Mouse (Mus musculus) limb, embryonic 12.5 days (tissue): ENCODE results near the gene Cdk9. TPM values are rescaled to one million over a fixed set of nuclear protein-coding genes. Genes with fewer than 3 reads are reported as not detected.

Source experiments
- ATAC-seq: fragments of 200-750 bp; cut with Nextera tagmentation; 2 replicates; pipeline ENCODE4 v1.8.0; 2017; ENCODE audit warnings: low read depth, moderate TSS enrichment; ENCODE audit not compliant: insufficient number of reproducible peaks, insufficient read depth, low FRiP score, low TSS enrichment
- H3K27ac ChIP-seq: fragments of 300-500 bp; sonication (generic); 2 replicates; pipeline ENCODE4 v1.5.1; 2016; ENCODE audit warnings: mild to moderate bottlenecking, moderate library complexity
- H3K27me3 ChIP-seq: fragments of 300-500 bp; sonication (generic); 2 replicates; pipeline ENCODE4 v1.6.1; 2016; ENCODE audit warnings: mild to moderate bottlenecking, moderate library complexity
- H3K36me3 ChIP-seq: fragments of 300-500 bp; sonication (generic); 2 replicates; pipeline ENCODE4 v1.6.1; 2016; ENCODE audit warnings: mild to moderate bottlenecking, moderate library complexity
- H3K4me1 ChIP-seq: fragments of 300-500 bp; sonication (generic); replicated peaks from 2 replicates; pipeline ENCODE4 v1.6.1; 2016
- H3K4me2 ChIP-seq: fragments of 300-500 bp; sonication (generic); 2 replicates; pipeline ENCODE4 v1.6.1; 2016; ENCODE audit warnings: mild to moderate bottlenecking, moderate library complexity
- H3K4me3 ChIP-seq: fragments of 300-500 bp; sonication (generic); replicated peaks from 2 replicates; pipeline ENCODE4 v1.5.1; 2016; ENCODE audit warnings: mild to moderate bottlenecking
- H3K9ac ChIP-seq: fragments of 300-500 bp; sonication (generic); replicated peaks from 2 replicates; pipeline ENCODE4 v1.6.1; 2016; ENCODE audit warnings: mild to moderate bottlenecking, moderate library complexity
- H3K9me3 ChIP-seq: fragments of 300-500 bp; sonication (generic); 2 replicates; pipeline ENCODE4 v1.6.1; 2016; ENCODE audit warnings: mild to moderate bottlenecking, moderate library complexity
- WGBS: fragments of 180-500 bp; shearing (Covaris S2); methylation state at CpG from one replicate; pipeline ENCODE4 v1.1.7; 2016; 5-methylcytosine and 5-hydroxymethylcytosine counted together
- polyA plus RNA-seq: library from polyadenylated mRNA; unstranded; fragments of >200 nt; fragmentation: Nextera tagmentation; extraction: Ambion mirVana; gene quantifications from 2 replicates; pipeline ENCODE4 v1.2.1, GENCODE M21; 2016

Cdk9 gene
- polyA plus RNA-seq, 1 experiment from 2014 or later = 136 TPM

DNA sequence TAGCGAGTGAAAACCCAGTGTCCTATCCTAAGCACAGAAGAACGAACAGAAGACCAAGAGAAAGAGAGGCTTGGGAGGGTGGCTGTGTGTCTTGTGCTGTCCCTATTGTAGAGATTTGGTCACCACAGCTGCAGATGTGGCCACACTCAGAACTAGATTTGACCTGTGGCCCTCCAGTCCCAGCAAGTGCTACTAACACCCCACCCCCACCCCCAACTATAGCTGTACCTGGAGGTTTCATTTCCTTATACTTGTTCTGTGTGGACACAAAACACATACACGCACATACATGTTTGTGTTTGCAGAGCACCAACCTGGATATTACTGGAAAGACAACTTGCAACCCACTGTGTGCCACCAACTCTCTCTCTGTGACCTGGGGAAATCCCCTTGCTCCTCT is 7.2 kb upstream of the Cdk9 start:
- Histone ChIP-seq H3K9me3 (no peaks in the 10 kb centered on the region), H3K27ac (no peak overlapping the region), H3K4me1 (peaks cover 8% of the 10 kb centered on the region), H3K27me3 (no peaks in the 10 kb centered on the region), H3K9ac (no peak overlapping the region), H3K4me3 (no peak overlapping the region), H3K4me2 (no peak overlapping the region), H3K36me3 (no peaks in the 10 kb centered on the region)
- ATAC-seq = no peak
- 85% methylated on average over 3 of the region's 3 CpGs for WGBS

- no peaks in the 10 kb centered on the region for H3K27me3 ChIP-seq
- no peak overlapping the region for H3K4me2 ChIP-seq
- 47% methylated on average over 9 of the region's 9 CpGs for WGBS
- H3K9ac ChIP-seq = no peak overlapping the region
- H3K4me1 ChIP-seq = peaks cover 14% of the 10 kb centered on the region
- no peak overlapping the region for H3K4me3 ChIP-seq
- H3K27ac ChIP-seq = peak overlapping the region; percentile 67
- ATAC-seq = peak; percentile 8; the same call in 1 of the 2 replicates
- H3K9me3 ChIP-seq = no peaks in the 10 kb centered on the region
- no peaks in the 10 kb centered on the region for H3K36me3 ChIP-seq
Measured at GRCm38 (mm10) chr2:32718761-32719160, 5.9 kb upstream of the Cdk9 start.

GRCm38 (mm10) chr2:32714987-32715425 is 2.1 kb upstream of the Cdk9 start:
- H3K9me3 ChIP-seq = no peaks in the 10 kb centered on the region
- no peak overlapping the region for H3K4me3 ChIP-seq
- peak overlapping the region; percentile 62; the same call in 1 of the 2 replicates for H3K27ac ChIP-seq
- 46% methylated on average over 4 of the region's 4 CpGs for WGBS
- H3K4me2 ChIP-seq = no peak overlapping the region
- no peak for ATAC-seq
- H3K9ac ChIP-seq = no peak overlapping the region; the same call in 1 of the 2 replicates
- H3K4me1 ChIP-seq = peaks cover 16% of the 10 kb centered on the region
- peaks cover 15% of the 10 kb centered on the region for H3K36me3 ChIP-seq
- H3K27me3 ChIP-seq = no peaks in the 10 kb centered on the region

DNA sequence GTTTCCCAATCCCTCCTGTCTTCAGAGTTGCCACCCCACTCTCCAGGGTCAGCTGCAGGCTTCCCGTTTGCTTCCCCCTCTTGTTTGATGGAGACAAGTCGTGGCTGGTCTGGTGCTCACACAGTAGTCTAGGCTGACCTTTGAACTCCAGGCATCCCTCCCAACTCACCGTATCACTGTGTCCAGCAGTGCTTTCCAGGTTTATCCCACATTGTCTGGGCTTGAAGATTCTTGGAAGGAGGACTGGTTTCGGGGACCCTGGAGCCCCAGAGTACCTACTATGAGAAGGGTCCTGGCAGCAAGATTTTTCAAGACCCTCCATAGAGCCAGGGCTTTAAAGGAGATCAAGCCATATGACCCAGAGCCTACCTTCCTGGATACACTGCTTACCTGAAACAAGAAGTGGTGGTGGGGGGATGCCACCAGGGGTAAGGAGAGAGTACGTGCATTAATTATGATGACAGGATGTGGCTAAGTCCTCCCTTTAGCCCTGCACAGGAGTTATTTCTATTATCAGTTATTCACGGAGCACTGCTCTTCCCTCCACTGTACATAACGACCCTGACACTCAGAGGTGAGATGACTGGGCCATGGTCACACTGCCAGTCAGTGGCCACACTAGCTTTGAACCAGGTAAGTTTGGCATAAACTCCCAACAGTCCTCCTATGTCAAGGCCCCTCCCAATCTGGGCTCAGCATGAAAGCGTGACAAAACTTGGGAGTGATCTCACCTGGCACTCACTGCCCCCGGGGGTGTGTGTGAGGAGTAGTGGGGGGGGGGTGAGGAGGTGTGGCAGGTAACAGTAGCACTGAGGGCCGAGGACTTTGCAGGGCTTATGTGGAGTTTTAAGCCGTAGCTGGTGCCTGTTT is 1.5 kb upstream of the Cdk9 start:
- H3K9ac ChIP-seq = no peak overlapping the region
- H3K36me3 ChIP-seq = peaks cover 22% of the 10 kb centered on the region
- 47% methylated on average over 11 of the region's 11 CpGs for WGBS
- no peak for ATAC-seq
- H3K4me1 ChIP-seq = peaks cover 16% of the 10 kb centered on the region
- peak overlapping the region; percentile 98 for H3K27ac ChIP-seq
- H3K4me3 ChIP-seq = peak overlapping the region; percentile 89; the same call in 1 of the 2 replicates
- H3K27me3 ChIP-seq = no peaks in the 10 kb centered on the region
- no peaks in the 10 kb centered on the region for H3K9me3 ChIP-seq
- H3K4me2 ChIP-seq = peak overlapping the region; percentile 87

DNA sequence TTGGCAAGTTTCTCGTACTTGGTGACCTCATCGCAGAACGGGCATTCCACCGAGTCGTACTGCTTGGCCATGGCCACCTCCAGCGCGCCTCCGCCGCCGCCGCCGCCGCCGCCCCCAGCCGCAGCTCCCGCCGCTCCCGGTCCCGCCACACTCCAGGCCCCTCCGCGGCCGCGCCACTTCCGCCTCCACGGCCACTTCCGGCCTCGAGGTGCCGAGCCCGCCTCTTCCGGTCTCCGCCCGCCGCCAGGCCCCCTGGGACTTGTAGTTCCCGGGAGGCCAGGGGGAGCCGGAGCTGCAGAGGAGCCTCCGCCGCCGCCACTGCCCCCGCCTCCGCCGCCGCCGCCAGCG is 316 bp downstream of the Cdk9 start:
- H3K27ac ChIP-seq = peak overlapping the region; percentile 98
- peak overlapping the region; percentile 89 for H3K4me3 ChIP-seq
- H3K4me2 ChIP-seq = peak overlapping the region; percentile 87
- no peaks in the 10 kb centered on the region for H3K27me3 ChIP-seq
- peak; percentile 82 for ATAC-seq
- no peaks in the 10 kb centered on the region for H3K9me3 ChIP-seq
- peaks cover 40% of the 10 kb centered on the region for H3K36me3 ChIP-seq
- 1% methylated on average over 29 of the region's 44 CpGs for WGBS
- H3K4me1 ChIP-seq = peaks cover 18% of the 10 kb centered on the region
- H3K9ac ChIP-seq = peak overlapping the region; percentile 90

DNA sequence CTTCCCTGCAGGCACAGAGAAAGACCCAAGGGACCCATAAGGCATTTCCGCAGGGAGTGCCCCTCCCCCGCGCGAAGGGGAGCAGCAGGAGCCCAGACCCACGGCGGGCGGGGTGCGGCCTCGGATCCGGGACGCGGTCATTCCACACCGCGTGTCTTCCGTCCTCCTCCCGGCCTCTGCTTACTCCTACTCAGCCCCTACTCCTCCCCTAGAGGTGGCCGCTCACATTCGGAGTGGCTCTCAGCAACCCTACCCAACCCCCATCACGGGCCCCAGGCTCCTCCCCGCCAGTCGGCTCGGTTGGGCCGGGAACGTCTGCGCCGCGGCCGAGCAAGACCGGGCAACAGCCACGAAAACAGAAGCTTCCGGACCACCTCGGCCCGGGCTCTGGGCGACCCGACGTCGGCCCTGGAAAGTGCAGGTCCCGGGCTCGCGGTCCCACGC is 746 bp downstream of the Cdk9 start:
- WGBS = under 1% methylated on average over 41 of the region's 41 CpGs
- Histone ChIP-seq H3K27ac (peak overlapping the region; percentile 98), H3K9ac (peak overlapping the region; percentile 90), H3K27me3 (no peaks in the 10 kb centered on the region), H3K9me3 (no peaks in the 10 kb centered on the region), H3K36me3 (peaks cover 44% of the 10 kb centered on the region), H3K4me1 (peaks cover 18% of the 10 kb centered on the region), H3K4me3 (peak overlapping the region; percentile 89), H3K4me2 (peak overlapping the region; percentile 87)
- peak; percentile 29; the same call in 1 of the 2 replicates for ATAC-seq

DNA sequence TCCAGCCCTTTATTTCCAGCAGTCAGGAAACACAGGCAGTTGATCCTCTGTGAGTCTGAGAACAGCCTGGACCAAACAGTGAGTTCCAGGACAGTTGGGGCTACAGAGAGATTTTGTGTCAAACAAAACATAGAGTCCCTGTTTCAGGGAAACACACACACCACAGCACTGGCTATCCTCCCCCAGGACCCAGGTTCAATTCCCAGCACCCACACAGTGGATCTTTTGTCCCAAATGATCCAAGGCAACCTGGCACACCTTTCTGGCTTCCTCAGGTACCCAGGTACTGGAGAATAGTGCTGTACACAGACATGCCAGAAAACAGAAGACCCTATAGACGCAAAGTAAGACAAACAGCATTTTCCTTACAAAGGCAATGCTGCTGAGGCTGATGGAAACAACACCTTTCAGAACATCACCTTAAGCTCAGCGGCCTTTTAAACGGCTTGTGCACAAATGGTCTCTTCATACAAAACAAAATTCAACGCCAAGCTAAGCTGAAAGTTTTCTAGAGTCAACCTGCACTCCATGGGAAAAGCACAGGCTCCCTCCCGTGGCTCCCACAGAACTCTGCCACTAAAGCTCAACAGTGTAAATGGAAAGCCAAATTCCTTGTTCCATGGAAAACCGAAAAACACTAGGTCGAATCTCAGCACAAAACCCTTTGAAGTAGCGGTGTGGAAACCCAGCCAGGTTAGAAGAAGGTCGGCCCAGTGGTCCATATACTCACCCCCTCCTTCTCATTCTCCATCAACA is 1.4 kb downstream of the Cdk9 start:
- Histone ChIP-seq H3K9me3 (no peaks in the 10 kb centered on the region), H3K36me3 (peaks cover 51% of the 10 kb centered on the region), H3K27ac (peak overlapping the region; percentile 98), H3K4me1 (peaks cover 18% of the 10 kb centered on the region), H3K27me3 (no peaks in the 10 kb centered on the region), H3K4me3 (peak overlapping the region; percentile 89), H3K4me2 (peak overlapping the region; percentile 87), H3K9ac (peak overlapping the region; percentile 90)
- ATAC-seq = no peak
- WGBS = 23% methylated on average over 9 of the region's 9 CpGs

DNA sequence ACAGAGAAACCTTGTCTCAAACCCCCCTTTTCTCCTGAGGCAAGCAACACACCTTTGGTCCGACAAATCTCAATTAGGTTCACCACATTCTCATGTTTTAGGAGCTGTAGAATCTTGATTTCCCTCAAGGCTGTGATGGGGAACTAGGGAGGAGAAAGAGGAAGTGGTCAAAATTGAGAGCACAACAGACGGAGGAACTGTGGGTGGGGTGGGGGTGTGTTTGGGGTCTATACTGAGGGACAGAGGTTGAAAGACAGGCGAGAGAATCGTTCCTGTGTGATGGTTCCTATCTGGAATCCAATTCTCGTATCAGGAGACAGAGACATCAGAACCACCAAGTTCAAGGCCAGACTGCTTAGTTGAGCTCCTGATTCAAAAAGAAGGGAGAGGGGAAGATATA is 2.5 kb downstream of the Cdk9 start:
- WGBS = 90% methylated on average over 5 of the region's 5 CpGs
- Histone ChIP-seq H3K27me3 (no peaks in the 10 kb centered on the region), H3K4me2 (no peak overlapping the region), H3K4me1 (peaks cover 18% of the 10 kb centered on the region), H3K27ac (no peak overlapping the region), H3K9me3 (no peaks in the 10 kb centered on the region), H3K4me3 (no peak overlapping the region), H3K36me3 (peaks cover 61% of the 10 kb centered on the region), H3K9ac (no peak overlapping the region)
- no peak for ATAC-seq

DNA sequence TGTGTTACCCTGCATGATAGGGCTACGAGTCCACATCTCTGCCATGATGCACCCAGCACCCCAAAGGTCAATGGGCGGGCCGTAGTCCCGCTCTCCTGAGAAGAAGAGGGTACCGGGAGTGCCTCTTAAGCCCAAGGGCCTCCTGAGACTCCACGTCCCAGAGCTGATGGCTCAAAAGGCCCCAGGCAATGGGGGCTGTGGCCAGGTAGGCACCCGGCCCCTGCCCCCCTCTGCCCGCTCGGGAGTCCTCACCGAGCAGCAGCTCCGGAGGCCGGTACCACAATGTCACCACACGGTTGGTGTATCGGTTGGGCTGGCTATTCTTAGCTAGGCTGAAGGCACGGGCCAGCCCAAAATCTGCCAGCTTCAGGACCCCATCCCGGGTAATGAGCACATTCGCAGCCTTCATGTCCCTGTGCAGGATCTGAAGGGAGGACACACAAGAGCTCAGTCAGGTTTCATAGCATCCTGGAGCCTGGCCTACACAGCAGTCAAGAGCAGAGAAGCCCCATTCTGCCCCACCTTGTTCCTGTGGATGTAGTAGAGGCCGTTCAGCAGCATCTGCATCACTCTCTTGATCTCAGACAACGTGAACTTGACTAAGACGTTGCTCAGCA is 3.2 kb downstream of the Cdk9 start:
- no peak overlapping the region for H3K9ac ChIP-seq
- no peaks in the 10 kb centered on the region for H3K27me3 ChIP-seq
- peaks cover 69% of the 10 kb centered on the region for H3K36me3 ChIP-seq
- H3K4me1 ChIP-seq = peaks cover 18% of the 10 kb centered on the region
- no peak overlapping the region for H3K4me3 ChIP-seq
- no peak overlapping the region for H3K27ac ChIP-seq
- 95% methylated on average over 20 of the region's 20 CpGs for WGBS
- H3K4me2 ChIP-seq = no peak overlapping the region
- H3K9me3 ChIP-seq = no peaks in the 10 kb centered on the region
- ATAC-seq = no peak

DNA sequence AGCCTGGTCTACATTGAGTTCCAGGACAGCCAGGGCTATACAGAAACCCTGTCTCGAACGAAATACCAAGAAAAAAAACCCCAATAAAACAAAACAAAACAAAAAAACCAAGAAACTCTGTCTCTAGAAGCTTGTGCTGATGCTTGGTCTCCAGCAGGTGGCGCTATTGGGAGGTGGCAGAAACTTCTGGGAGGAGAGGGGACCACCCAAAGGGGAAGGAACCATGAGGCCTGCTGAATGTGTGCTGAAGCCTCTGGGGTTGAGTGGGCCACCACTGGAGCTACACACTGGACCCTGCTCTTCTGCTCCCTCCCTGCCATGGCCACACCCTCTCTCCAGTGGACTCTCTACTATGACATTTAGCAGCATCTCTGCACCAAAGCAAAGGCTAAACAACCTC is 4.2 kb downstream of the Cdk9 start:
- H3K36me3 ChIP-seq = peaks cover 79% of the 10 kb centered on the region
- no peak for ATAC-seq
- H3K4me1 ChIP-seq = peaks cover 12% of the 10 kb centered on the region
- no peak overlapping the region for H3K9ac ChIP-seq
- no peak overlapping the region for H3K27ac ChIP-seq
- 56% methylated on average over 3 of the region's 3 CpGs for WGBS
- no peaks in the 10 kb centered on the region for H3K27me3 ChIP-seq
- H3K9me3 ChIP-seq = no peaks in the 10 kb centered on the region
- H3K4me3 ChIP-seq = no peak overlapping the region
- no peak overlapping the region for H3K4me2 ChIP-seq

GRCm38 (mm10) chr2:32706971-32707370 is 5.9 kb downstream of the Cdk9 start:
- Histone ChIP-seq H3K9ac (no peak overlapping the region), H3K9me3 (no peaks in the 10 kb centered on the region), H3K4me1 (peaks cover 11% of the 10 kb centered on the region), H3K36me3 (peaks cover 96% of the 10 kb centered on the region), H3K4me3 (no peak overlapping the region), H3K4me2 (no peak overlapping the region), H3K27me3 (no peaks in the 10 kb centered on the region), H3K27ac (no peak overlapping the region)
- 94% methylated on average over 6 of the region's 6 CpGs for WGBS
- ATAC-seq = no peak
